Mouse (Mus musculus): ENCODE data around the gene Hba-a1.
"Not testable (repeated sequence)": the region's sequence is repeated elsewhere in the genome, so short reads cannot be mapped to it uniquely, and the experiment has no call there.

The Hba-a1 gene

DNA sequence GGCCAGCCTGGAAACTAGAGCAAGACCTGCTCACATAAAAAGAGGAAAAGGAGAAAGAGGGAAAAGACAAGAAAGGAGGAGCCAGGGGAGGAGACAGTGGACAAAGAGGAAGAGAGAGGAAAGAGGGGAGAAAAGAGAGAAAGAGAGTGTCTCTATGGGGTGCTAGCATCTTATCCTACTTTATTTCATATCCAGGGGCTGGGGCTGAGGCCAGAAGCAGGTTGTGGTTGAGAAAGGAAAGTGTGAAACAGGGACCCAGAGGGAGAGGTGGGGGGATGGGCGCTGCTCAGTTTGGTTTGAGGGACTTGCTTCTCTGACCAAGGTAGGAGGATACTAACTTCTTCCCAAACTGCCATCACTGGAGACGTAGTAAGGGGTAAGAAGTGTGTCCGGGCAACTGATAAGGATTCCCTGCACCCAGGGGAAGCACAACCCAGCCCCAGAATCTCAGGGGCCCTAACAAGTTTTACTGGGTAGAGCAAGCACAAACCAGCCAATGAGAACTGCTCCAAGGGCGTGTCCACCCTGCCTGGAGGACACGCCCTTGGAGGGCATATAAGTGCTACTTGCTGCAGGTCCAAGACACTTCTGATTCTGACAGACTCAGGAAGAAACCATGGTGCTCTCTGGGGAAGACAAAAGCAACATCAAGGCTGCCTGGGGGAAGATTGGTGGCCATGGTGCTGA lies at the start of gene Hba-a1:
Gene Hba-a1, plus strand, starts transcription at position 421 of the 687 bp plus-strand sequence.
- not testable (repeated sequence) for DNase-seq (ENCODE audit: low read depth, low spot score)

DNA sequence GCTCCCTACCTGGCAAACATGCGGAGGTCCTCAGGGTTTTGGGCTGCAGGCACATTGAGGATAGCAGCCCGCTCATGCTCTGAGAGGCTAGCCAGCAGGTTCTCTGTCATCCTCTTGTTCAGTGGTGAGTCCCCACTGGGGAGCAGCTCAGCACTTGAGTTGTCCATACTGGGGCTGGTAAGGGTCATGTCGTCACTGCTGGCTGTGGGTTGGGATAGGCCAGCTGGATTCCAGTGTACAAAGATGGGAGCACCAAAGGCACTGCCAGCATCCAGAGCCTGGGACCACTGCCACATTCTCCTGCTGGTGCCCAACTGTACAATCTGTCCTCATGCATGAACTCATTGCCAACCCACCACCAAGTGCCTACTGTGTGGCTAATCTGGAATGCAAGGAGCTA lies 49.4 kb upstream of the Hba-a1 start:
- DNase-seq (ENCODE audit: low read depth, low spot score) = no peak

DNA sequence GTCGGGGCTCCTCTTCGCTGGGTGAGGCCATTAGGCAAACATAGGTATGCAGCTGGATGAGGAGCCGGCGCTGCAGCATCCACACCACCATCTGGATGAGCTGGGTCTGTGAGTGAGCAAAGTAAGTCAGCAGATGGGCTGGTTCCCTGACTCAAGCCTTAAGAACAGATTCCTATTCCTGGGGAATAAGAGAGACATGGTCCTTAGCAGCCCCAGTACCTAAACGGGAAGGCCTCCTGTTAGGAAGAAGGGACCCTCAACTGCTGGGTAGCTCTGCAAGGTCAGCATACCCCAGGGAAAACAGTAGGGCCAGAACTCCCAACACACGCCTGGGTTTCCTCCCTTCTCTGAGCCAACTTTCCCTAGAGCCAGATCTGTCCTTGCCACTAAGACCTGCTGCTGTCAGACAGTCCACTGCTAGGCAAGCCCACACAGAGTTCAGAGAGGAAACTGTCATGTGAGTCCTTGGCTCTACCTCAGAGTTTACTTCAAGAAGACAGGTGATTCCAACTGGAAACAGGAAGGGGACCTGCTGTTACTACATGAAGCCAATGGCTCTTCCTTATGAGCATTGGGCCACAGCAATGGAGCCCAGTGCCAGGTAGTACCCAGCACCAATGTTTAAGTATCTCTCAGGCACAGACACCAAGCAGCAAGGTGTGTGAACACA lies 48.4 kb upstream of the Hba-a1 start:
- no peak for DNase-seq (ENCODE audit: low read depth, low spot score)

GRCm38 (mm10) chr11:32235646-32236045 lies 47.7 kb upstream of the Hba-a1 start:
- DNase-seq (ENCODE audit: low read depth, low spot score) = no peak

DNA sequence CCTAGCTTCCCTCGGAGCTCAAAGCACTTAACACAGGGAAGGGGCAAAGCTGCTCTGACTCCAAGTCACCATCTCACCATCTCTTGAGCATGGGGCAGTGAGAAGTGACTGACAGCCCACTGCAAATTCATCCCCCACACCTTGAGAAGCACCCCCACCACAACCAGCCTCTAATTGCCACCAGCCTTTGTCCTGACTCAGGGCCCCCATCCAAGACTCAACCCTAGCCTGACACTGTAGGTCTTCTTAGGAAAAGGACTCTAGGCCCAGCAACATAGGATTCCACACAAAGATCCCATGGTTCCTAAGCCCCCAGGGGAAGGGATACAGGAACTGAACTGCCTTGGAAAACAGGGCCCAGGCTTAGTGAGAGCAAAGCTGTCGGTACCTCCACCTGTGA lies 47.2 kb upstream of the Hba-a1 start:
- no peak for DNase-seq (ENCODE audit: low read depth, low spot score)

- DNase-seq (ENCODE audit: low read depth, low spot score) = peak; percentile 51
These were observed 46.5 kb upstream of the Hba-a1 start for GRCm38 (mm10) chr11:32236712-32237410.

DNA sequence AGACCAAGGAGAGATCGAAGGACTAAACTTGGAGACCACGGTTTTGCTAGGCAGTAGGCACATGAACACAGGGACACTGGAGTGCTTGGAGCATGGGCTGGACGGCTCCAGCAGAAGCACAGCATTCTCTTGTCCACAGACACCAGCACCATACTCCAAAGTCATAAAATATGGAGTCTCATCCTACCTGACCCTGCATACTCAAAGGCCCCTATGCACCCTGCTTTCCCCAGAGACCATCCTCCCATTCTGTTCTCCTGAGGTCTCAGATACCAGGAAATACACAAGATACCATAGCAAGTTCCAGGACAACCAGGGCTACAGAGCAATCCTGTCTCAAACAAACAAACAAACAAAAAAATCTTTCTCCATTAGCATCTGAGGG lies 45.9 kb upstream of the Hba-a1 start:
- no peak for DNase-seq (ENCODE audit: low read depth, low spot score)

DNA sequence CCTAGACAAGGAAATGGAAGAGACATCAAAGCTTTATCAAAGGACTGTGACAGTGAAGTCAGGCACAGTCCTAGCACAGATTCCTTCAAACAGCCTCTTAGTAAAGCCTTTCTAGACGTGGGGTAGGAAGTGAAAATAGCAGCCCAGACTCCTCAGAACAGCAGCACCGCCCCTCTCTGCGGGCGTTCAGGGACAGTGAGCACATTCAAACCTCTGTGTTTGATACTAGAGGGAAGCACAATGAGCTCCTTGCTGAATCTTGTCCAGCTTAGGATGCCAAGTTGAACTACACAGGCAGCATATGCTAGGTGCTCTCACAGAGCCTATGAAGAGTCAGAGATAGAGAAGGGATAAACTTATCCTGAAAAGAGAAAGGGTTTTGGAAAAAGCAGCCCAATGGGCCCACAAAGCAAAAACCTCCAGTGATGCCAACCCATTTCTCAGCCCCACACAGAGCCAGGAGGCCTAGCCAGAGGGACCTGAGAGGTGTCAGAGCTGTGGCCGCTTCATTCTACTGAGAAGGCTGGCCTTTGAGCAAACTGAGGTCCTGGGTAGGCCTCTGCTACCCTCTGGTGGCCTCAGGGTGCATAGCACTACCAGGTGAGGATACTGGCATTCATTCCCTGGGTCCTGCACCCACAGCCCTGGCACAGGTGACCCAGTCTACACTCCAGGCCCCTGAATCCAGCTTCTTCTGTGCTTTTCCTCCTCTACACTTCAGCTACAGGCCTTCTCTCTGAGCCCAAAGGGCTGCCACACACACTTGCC lies 45.0 kb upstream of the Hba-a1 start:
- DNase-seq (ENCODE audit: low read depth, low spot score) = peak; percentile 80

GRCm38 (mm10) chr11:32241391-32241790 lies 41.9 kb upstream of the Hba-a1 start:
- DNase-seq (ENCODE audit: low read depth, low spot score) = no peak

GRCm38 (mm10) chr11:32242209-32242608 lies 41.1 kb upstream of the Hba-a1 start:
- DNase-seq (ENCODE audit: low read depth, low spot score) = no peak

DNA sequence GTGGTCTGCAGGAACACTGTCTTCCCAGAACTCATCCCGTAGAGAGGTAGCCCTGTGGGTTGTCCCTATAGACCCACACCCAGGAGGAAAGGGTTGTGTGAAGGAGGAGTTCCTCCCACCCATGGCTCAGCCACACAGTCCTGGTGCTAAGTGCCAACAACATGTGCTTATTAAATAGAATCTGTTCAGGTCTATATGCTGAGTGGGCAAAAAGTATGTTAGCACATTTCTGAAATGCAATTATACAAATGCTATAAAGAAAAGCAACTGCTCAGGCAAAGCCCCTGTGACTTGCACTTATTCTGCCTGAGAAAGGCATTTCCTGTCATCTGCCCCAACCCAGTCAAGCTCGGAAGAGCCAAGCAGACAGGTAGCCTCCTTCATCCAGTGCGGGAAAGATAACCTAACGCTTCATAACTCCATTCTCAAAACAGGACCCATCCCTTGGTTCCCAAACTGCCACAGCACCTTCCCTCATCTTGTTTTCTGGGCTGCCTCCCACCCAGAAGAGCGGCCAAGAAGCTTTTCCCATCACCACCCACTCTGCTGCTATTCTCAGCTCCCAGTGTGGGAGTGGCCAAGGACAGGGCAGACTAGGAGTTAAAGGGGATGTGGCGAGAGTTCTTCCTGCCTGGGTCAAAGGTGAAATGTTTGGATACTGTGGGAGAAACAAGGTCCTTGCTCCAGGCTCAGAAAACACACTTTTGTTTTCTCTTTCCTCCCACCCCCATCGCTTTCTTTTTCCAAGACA lies 39.9 kb upstream of the Hba-a1 start:
- DNase-seq (ENCODE audit: low read depth, low spot score) = no peak

DNA sequence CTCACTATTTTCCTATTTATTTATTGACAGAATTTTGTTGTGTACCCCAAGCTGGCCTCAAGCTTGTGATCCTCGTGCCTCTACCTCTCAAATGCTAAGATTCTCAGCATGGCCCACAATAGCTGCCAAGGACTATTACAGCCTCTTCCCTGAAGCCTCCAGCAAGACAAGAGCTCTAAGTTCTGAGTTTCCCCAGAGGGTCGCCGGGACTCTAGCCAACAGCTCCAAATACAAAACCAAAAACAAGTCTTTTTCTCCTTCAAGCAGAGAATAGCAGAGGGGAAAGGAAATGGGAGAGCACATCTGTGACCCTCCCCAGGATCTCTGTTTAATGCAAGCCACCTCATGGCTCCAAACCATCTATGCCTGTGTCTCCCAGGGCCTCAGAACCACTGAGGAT lies 39.2 kb upstream of the Hba-a1 start:
- no peak for DNase-seq (ENCODE audit: low read depth, low spot score)

DNA sequence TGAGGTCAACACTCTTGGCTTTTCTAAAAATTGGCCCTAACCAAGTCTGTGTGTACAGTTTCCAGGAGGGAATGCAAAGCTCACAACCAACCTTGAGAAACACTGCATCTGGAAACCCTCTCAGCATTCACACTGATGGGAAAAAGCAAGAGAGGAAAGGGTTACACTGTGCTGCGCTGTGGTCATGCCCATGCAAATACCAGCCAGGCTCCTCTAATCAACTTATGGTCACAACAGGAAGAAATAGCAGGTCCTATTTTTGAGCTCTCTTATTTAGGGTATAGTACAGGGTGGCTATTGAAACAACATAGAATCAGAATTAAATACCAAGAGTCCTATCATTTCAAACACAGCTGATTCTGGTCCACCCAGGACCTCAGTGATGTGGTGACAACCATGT lies 38.7 kb upstream of the Hba-a1 start:
- DNase-seq (ENCODE audit: low read depth, low spot score) = peak; percentile 57

DNA sequence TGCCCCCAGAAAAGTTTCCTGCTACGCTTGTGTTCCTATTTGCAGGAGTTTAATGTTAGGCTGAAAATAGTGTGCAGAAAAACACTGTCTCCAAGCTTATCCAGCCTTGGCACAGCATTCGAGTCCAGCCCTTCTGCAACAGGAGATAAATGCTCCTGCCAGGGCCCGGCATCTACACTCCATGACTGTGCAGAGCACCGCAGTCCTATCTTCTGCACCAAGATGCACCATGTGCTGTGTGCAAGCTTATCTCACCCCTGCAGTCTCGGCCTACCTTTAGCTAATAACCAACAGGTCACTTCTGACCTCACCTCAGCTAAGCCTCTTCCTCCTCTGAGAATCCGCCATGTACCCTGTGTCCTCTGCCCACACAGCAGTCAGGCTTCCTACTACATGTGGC lies 37.7 kb upstream of the Hba-a1 start:
- no peak for DNase-seq (ENCODE audit: low read depth, low spot score)

DNA sequence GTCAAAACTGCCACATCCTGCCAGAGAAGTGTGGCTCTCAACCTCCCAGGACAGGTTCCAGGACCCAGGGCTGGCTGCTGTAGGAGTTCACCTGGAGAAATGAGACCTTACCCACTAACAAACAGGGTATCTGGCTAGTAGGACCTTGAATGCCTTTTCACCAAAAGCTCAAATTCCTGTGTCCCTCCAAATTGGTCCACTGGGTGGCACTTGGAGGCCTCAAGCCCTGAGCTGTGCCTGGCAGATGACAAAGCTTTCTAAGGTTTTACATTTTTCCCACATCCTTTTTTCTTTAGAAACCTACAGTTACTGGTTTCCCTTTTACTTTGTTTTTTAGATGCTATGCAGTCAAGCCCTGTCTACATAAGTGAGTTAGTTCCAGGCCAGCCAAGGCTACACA lies 36.2 kb upstream of the Hba-a1 start:
- DNase-seq (ENCODE audit: low read depth, low spot score) = peak; percentile 34

DNA sequence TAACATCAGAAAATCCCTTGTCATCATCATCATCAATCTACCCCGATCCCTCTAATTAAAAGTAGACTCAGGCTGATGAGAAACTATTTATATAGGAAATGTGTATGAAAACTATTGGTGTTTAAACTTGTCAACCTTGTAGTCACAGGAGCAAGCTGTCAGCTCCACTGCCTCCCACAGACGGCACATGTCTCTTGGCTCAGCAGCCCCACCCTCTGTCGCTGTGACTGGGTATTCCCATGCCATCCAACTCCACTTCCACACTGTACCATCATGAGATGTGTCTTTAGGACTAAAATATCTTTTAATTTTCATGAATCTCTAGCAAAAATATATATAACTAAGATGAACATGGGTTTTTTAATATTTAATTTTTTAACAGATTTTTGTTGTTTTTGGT lies 35.0 kb upstream of the Hba-a1 start:
- DNase-seq (ENCODE audit: low read depth, low spot score) = no peak

GRCm38 (mm10) chr11:32250880-32251763 lies 32.2 kb upstream of the Hba-a1 start:
- no peak for DNase-seq (ENCODE audit: low read depth, low spot score)

- DNase-seq (ENCODE audit: low read depth, low spot score) = no peak
These were observed 30.2 kb upstream of the Hba-a1 start for GRCm38 (mm10) chr11:32253121-32253520.

GRCm38 (mm10) chr11:32256146-32256545 lies 27.2 kb upstream of the Hba-a1 start:
- DNase-seq (ENCODE audit: low read depth, low spot score) = no peak

DNA sequence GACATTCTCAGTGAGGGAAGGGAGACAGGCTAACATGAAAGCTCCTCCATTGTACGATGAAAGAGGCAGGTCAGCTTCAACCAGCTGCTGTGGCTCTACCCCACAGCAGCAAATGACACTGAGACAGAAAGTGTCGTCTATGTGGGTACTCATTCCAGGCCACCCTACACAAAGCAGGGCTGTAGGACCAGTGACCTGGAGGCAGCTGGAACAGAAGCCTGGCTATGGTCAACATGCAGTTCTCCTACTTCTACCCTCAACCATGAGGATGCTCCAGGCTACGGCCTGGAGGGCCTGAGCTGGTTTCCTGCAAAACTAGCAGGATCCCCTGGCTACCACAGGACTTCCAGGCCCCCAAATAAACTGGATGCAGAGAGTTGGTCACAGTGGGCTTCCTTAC lies 26.7 kb upstream of the Hba-a1 start:
- no peak for DNase-seq (ENCODE audit: low read depth, low spot score)
